Mouse (Mus musculus) kidney, adult 2 months (tissue): Measurements from ENCODE around the gene 2010315B03Rik. TPM values are rescaled to one million over a fixed set of nuclear protein-coding genes. Genes with fewer than 3 reads are reported as not detected.

Experiments
- DNase-seq: peaks from one replicate; pipeline ENCODE4 v3.0.0; 2021
- H3K27ac ChIP-seq: fragments of 200-500 bp; 2 replicates; pipeline ENCODE4 v1.5.1; 2012; ENCODE audit warnings: low read depth, low read length, control low read depth, inconsistent platforms; ENCODE audit not compliant: insufficient read depth
- H3K27me3 ChIP-seq: fragments of 200-500 bp; replicated peaks from 2 replicates; pipeline ENCODE4 v1.6.1; 2012; ENCODE audit warnings: mild to moderate bottlenecking, moderate library complexity, low read length, inconsistent platforms; ENCODE audit not compliant: control insufficient read depth, insufficient read depth
- H3K36me3 ChIP-seq: fragments of 200-500 bp; 2 replicates; pipeline ENCODE4 v1.6.1; 2012; ENCODE audit warnings: mild to moderate bottlenecking, moderate library complexity, low read length, inconsistent platforms; ENCODE audit not compliant: control insufficient read depth, insufficient read depth
- H3K4me1 ChIP-seq: fragments of 200-500 bp; 2 replicates; pipeline ENCODE4 v1.6.1; 2011; ENCODE audit warnings: low read length; ENCODE audit not compliant: control insufficient read depth, insufficient read depth
- H3K4me3 ChIP-seq: fragments of 200-500 bp; 2 replicates; pipeline ENCODE4 v1.5.1; 2011; ENCODE audit warnings: mild to moderate bottlenecking, low read depth, low read length, control low read depth; ENCODE audit not compliant: insufficient read depth
- CTCF ChIP-seq: fragments of 200-500 bp; conservative IDR thresholded peaks from 2 replicates; pipeline ENCODE4 v1.5.1; 2011; ENCODE audit warnings: low read depth, mild to moderate bottlenecking, control low read depth, low read length, moderate library complexity, mixed read lengths; ENCODE audit not compliant: insufficient read depth, insufficient read length
- POLR2A ChIP-seq: fragments of 200-500 bp; IDR thresholded peaks from one replicate; pipeline ENCODE4 v1.6.1; 2011; ENCODE audit warnings: low read depth, low read length, control low read depth
- WGBS: fragments of 180-500 bp; shearing (Covaris S2); methylation state at CpG from one replicate; pipeline ENCODE4 v1.1.7; 2018; 5-methylcytosine and 5-hydroxymethylcytosine counted together
- polyA plus RNA-seq: library from polyadenylated mRNA; depleted of rRNA; stranded (reverse); fragments of >200 nt; gene quantifications from 2 replicates; pipeline ENCODE4 v1.2.3, GENCODE M21; 2012; rRNA removed

2010315B03Rik gene
- polyA plus RNA-seq: 4.5 and 6.3 TPM in 2 replicates

DNA sequence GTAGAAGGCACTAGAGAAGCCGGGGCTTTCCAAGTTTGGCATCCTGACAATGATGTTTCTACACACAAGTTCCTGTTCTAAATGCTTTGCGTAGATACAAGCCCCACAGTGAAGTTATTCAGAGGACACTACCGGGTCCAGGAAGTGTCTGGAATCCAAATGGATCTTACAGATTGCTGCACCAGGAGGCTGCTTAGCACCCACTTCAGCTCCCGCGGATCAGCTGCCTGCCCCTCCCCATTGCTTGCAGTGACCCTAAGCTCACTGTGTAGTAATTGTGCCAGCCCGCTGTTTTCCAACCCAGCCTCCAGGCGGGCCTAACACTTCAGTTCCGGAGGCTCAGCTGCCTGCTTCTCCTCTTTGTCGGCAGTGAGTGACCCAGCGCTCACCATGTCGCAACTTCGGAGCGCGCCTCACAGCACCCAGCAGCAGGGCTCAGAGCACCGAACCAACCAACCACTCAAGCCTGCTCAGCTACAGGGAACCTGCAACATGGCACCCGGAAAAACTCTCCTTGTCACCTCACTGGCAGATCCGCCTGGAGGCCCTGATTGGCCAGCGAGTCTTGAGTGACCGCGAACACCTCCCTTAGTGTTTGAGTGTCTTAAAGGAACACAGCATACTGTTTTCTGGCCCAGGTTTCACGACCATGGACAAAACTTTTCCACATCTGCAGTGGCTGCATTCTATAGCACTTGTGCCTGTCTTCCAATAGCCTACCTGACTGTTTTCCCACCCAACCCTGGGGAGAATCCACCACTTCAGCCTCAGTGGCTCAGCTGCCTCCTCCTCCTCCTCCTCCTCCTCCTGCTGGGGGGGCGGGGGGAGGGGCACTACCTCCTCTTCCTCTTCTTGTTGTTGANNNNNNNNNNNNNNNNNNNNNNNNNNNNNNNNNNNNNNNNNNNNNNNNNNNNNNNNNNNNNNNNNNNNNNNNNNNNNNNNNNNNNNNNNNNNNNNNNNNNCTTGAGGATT, at the start of gene 2010315B03Rik:
Gene 2010315B03Rik (minus strand): TSS at position 526 of the 972 bp plus-strand sequence.
- no peaks in the 10 kb centered on the region for H3K36me3 ChIP-seq
- peak; percentile 96 for DNase-seq
- peak within 1 kb of the TSS; percentile 93 for H3K27ac ChIP-seq
- WGBS: under 1% methylated on average over 21 of the region's 22 CpGs
- H3K27me3 ChIP-seq: no peaks in the 10 kb centered on the region
- peak; percentile 70 for TF ChIP-seq POLR2A
- TF ChIP-seq CTCF: 0 out of 2 replicates have a peak, but pooled peaks have one; percentile 9
- H3K4me1 ChIP-seq: peaks cover 5% of the 10 kb centered on the region; the same call in 1 of the 2 replicates
- H3K4me3 ChIP-seq: peak within 1 kb of the TSS; percentile 91

DNA sequence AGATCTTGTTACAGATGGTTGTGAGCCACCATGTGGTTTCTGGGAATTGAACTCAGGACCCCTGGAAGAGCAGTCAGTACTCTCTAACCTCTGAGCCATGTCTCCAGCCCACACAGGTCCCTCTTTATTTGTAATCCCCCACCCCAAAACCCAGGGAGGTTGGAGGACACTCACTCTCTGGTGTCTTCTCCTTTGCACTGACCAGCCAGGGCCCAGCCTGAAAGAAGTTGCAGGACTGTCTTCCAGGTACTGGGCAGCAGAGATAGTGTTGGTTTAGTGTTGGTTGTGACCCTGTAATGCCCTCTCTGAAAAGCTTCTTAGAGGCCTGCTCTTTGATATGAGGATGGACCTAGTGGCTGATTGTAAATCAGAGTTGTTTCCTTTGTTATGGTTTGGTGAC, 994 bp downstream of the 2010315B03Rik start:
- H3K4me3 ChIP-seq: peak overlapping the region; percentile 91
- no peak for DNase-seq
- TF ChIP-seq CTCF (no peak), POLR2A (no peak)

DNA sequence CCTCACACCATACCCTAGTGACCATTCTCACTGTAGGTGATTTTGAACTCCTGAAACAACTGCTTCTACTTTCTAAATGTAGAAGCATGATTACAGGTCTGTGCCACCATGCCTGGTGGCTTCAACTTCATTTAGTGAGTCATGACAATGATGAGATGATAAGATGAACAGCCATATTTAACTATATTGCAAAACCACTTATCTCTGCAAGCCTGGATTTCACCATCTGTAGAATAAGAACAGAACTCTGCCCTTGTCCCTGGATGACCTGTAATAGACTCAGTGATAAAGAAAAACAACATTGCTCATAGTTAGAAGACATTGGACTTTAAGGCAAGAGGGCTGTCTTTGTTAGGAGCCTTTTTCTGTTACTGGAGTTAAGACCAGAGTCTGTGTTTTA, 24.2 kb downstream of the 2010315B03Rik start:
- H3K4me1 ChIP-seq: no peaks in the 10 kb centered on the region
- no peak overlapping the region for H3K27ac ChIP-seq
- TF ChIP-seq CTCF (no peak), POLR2A (no peak)
- no peaks in the 10 kb centered on the region for H3K36me3 ChIP-seq
- H3K4me3 ChIP-seq: no peak overlapping the region
- DNase-seq: no peak
- no peaks in the 10 kb centered on the region for H3K27me3 ChIP-seq

More for the DNA sequence above, 994 bp downstream of the 2010315B03Rik start:
- no peaks in the 10 kb centered on the region for H3K36me3 ChIP-seq
- H3K27me3 ChIP-seq: no peaks in the 10 kb centered on the region
- H3K4me1 ChIP-seq: peaks cover 5% of the 10 kb centered on the region; the same call in 1 of the 2 replicates
- H3K27ac ChIP-seq: no peak overlapping the region

DNA sequence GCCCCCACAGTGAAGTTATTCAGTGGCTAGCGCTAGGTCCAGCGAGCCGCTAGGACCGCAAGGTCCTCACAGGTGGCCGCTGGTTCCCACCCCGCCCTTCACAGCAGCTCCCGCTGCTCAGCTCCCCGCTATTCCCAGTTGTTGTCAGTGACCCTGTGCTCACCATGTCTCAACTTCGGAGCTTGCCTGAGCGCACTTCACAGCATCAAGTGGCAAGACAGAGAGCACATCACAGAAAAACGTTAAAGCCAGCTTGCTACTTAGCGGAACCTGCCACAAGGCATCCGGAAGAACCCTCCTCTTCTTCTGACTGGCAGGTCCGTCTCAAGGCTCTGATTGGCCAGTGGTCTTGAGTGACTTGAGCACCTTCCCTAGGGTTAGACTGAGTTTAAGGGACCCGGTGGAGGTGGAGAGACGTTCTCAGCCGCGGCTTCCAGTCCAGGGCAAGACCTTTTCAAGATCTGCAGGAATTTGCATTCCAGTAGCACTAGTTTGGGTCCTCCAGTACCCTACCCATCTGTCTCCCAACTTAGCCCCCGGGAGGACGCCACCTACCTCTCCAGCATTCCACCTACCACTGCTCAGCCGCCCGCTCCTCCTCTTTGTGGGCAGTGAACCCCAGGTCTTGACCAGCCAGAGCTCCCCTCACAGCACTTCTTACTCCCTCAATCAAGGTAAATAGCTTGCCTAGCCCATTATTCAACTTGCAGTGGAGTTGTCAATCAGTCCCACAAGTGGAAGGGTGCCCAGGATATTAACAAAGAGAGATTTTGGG, 30.4 kb downstream of the 2010315B03Rik start:
- WGBS: under 1% methylated on average over 22 of the region's 22 CpGs
- no peak for TF ChIP-seq CTCF
- peak; percentile 35 for TF ChIP-seq POLR2A

DNA sequence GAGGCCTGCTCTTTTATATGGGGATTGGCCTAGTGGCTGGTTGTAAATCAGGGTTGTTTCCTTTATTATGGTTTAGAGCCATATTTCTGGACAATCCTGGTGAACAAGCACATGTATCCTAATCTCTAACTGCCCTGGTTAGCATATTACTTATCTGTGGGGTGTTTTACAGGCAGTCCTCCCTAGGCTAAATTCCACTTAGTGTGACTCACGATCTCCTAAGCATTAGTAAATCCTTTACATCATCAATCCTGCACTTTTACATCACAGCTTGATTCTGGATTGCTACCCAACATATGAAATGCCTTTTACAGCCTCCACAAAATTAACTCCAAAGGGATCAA, 31.1 kb downstream of the 2010315B03Rik start:
- WGBS: 2% methylated on average over 1 of the region's 1 CpGs
- TF ChIP-seq CTCF (no peak), POLR2A (no peak)
- Histone ChIP-seq H3K27ac (peak overlapping the region; percentile 42; the same call in 1 of the 2 replicates), H3K4me3 (peak overlapping the region; percentile 82), H3K36me3 (no peaks in the 10 kb centered on the region), H3K27me3 (no peaks in the 10 kb centered on the region), H3K4me1 (peaks cover 4% of the 10 kb centered on the region; the same call in 1 of the 2 replicates)
- no peak for DNase-seq

More for the DNA sequence above, 30.4 kb downstream of the 2010315B03Rik start:
- H3K27me3 ChIP-seq: no peaks in the 10 kb centered on the region
- H3K36me3 ChIP-seq: no peaks in the 10 kb centered on the region
- DNase-seq: peak; percentile 96
- peak overlapping the region; percentile 82 for H3K4me3 ChIP-seq
- H3K4me1 ChIP-seq: peaks cover 4% of the 10 kb centered on the region; the same call in 1 of the 2 replicates
- peak overlapping the region; percentile 46; the same call in 1 of the 2 replicates for H3K27ac ChIP-seq

DNA sequence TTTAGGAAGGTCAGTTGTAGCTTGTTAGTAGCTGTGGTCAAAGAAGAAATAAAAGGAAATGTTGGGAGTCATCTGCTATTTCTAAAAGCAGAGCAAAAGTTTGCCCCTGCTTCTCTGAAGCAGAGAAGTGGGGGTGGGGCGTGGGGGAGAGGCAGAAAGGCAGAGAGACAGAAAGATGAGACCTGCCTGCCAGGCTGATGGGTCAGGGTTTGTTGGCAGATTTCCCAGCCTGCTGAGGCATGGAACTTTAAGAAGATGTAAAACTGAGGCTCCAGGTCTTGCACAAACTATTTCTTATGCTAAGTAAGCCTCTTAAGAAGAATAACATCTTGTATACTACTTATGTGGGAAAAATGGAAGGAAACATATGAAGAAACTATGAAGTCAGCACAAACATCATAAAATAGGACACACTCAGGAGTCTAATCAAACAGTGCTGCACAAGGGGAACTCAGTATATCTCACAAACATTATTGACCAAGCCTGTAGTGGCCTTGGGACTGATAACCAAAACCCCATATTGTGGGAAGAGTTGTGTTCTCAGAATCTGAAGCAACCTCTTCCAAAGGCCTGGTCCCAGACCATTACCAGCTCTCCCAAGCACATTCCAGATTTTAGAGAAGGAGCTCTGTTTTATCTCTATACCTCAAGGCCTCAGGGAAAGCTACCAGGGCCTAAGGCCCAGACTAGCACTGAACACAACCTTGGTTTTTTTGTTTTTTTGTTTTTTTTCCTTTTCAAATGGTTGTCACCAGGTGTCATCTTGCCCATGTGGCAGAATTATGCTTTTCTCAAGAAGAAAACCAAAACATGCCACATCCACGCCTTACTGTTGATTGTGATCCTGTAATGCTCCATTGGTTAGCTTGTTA, 31.7 kb downstream of the 2010315B03Rik start:
- H3K27me3 ChIP-seq: no peaks in the 10 kb centered on the region
- peaks cover 4% of the 10 kb centered on the region; the same call in 1 of the 2 replicates for H3K4me1 ChIP-seq
- peak overlapping the region; percentile 82; the same call in 1 of the 2 replicates for H3K4me3 ChIP-seq
- TF ChIP-seq POLR2A: no peak
- no peak for TF ChIP-seq CTCF
- WGBS: 42% methylated on average over 2 of the region's 2 CpGs
- no peaks in the 10 kb centered on the region for H3K36me3 ChIP-seq
- peak; percentile 64 for DNase-seq
- peak overlapping the region; percentile 42; the same call in 1 of the 2 replicates for H3K27ac ChIP-seq
